In the genomic region with DNA sequence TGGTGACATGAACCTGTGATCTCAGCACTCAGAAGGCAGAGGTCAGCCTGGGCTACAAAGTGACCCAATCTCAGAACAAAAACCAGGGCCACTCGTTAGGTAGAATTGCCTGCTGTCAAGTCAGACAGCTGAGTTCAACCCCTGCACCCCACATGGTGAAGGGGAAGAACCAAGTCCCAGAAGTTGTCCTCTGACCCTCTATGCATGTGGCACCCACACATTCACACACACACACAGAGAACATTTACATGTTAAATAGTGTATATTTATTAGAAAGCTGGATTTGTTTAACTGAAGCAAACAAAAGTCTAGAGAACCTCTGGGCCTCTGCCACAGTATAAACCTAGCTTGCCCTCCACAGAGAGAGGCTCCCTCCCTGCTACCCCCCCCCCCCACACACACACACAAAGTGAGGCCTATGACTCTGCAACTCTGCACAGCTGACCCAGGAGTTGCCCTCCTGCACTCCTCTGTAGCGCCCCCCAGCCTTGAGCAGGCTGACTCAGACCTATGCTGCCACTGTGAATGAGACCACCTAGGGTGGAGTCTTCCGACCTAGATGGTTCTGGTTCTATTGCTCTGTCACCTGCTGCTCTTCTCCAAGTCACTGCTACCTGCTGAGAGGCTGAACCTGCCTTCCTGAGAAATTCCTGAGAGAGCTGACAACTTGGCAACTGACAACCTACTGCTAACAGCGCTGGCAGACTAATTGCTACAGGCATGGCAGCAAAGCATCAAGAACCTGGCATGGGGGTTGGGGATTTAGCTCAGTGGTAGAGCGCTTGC, we compare ENCODE assay signal across 18 mouse cellular contexts. TPM values are rescaled to one million over a fixed set of nuclear protein-coding genes. Genes with fewer than 3 reads are reported as not detected.
DNase-seq lines count a peak whose midpoint lies in the region; ATAC-seq and TF ChIP-seq lines count a peak whose summit lies in the region.
"Had no signal": no experiment of that assay in that cellular context is flagged by ENCODE, and none has a peak within 500 bp of the region (broad histone marks: within the 10 kb centered on the region; RNA-seq: fewer than 3 reads in every experiment).

No protein-coding gene starts in this region.

- no peak overlapping the region for H3K4me3 ChIP-seq in heart, embryonic 12.5 days
- no peak overlapping the region for H3K4me3 ChIP-seq in heart, embryonic 10.5 days
- H3K4me3 ChIP-seq in intestine, embryonic 16.5 days (ENCODE audit: low read length) = no peak overlapping the region
- H3K4me3 ChIP-seq in stomach, postnatal 0 days (ENCODE audit: low read depth, low read length) = no peak overlapping the region
- H3K4me3 ChIP-seq: embryonic facial prominence, embryonic 10.5 days; gastrocnemius, adult 2 months; heart, embryonic 15.5 days; hindbrain, embryonic 12.5 days; limb, embryonic 12.5 days; lung, embryonic 15.5 days had no signal

- TF ChIP-seq CTCF in stomach, postnatal 0 days (IDR thresholded peaks at IDR 0.05; ENCODE audit: low read depth) = no peak; the same call in 1 of the 2 replicates

- no peak for DNase-seq in heart, embryonic 10.5 days (ENCODE audit: low spot score)
- DNase-seq in right cerebral cortex, postnatal 10 days (ENCODE audit: low spot score in 2 of 2) = peak; percentile 26 to 28
- no peak for DNase-seq in right cerebral cortex, postnatal 4 days
- DNase-seq in stomach, postnatal 0 days (ENCODE audit: low spot score) = peak; percentile 62
- DNase-seq in Muller cell, postnatal 12 days (ENCODE audit: inconsistent ontology term) = no peak
- DNase-seq: gastrocnemius, adult 2 months; kidney, postnatal 25 days; layer of hippocampus, adult 9-11 months; midbrain, embryonic 14.5 days; thymus, postnatal 14 days had no signal

- no peaks in the 10 kb centered on the region; the same call in 1 of the 2 replicates for H3K27me3 ChIP-seq in heart, embryonic 12.5 days (replicated peaks)
- H3K27me3 ChIP-seq in heart, embryonic 10.5 days (ENCODE audit: insufficient read depth, poor library complexity, severe bottlenecking) = no peaks in the 10 kb centered on the region
- no peaks in the 10 kb centered on the region for H3K27me3 ChIP-seq in intestine, embryonic 16.5 days (replicated peaks; ENCODE audit: control insufficient read depth, insufficient read depth, low read length)
- no peaks in the 10 kb centered on the region for H3K27me3 ChIP-seq in stomach, postnatal 0 days (ENCODE audit: control insufficient read depth, insufficient read depth, low read length)
- H3K27me3 ChIP-seq: heart, embryonic 15.5 days; hindbrain, embryonic 12.5 days; limb, embryonic 12.5 days; lung, embryonic 15.5 days had no signal

- 66% methylated on average over 5 of the region's 5 CpGs for WGBS in heart, embryonic 12.5 days
- WGBS in heart, embryonic 10.5 days = 64% methylated on average over 5 of the region's 5 CpGs
- 60% methylated on average over 5 of the region's 5 CpGs for WGBS in intestine, embryonic 16.5 days
- WGBS in stomach, postnatal 0 days = 69% methylated on average over 5 of the region's 5 CpGs

- TF ChIP-seq EP300 in stomach, postnatal 0 days (optimal IDR thresholded peaks at IDR 0.05) = no peak

- no peaks in the 10 kb centered on the region for H3K36me3 ChIP-seq in heart, embryonic 12.5 days
- H3K36me3 ChIP-seq in heart, embryonic 10.5 days = no peaks in the 10 kb centered on the region
- H3K36me3 ChIP-seq in intestine, embryonic 16.5 days (ENCODE audit: control insufficient read depth, insufficient read depth, low read length) = no peaks in the 10 kb centered on the region
- H3K36me3 ChIP-seq in stomach, postnatal 0 days (ENCODE audit: control insufficient read depth, insufficient read depth, low read length) = no peaks in the 10 kb centered on the region
- H3K36me3 ChIP-seq: embryonic facial prominence, embryonic 10.5 days; G1E; heart, embryonic 15.5 days; hindbrain, embryonic 12.5 days; limb, embryonic 12.5 days; lung, embryonic 15.5 days had no signal

- 0 out of 2 replicates have a peak, but pooled peaks have one; percentile 39 for ATAC-seq in heart, embryonic 12.5 days (ENCODE audit: insufficient number of reproducible peaks, low FRiP score)
- ATAC-seq in intestine, embryonic 16.5 days = 0 out of 2 replicates have a peak, but pooled peaks have one; percentile 45
- peak; percentile 69 for ATAC-seq in stomach, postnatal 0 days (ENCODE audit: low FRiP score, low TSS enrichment)

- H3K4me2 ChIP-seq in heart, embryonic 12.5 days = no peak overlapping the region
- H3K4me2 ChIP-seq in intestine, embryonic 16.5 days (ENCODE audit: low read depth, low read length) = no peak overlapping the region
- no peak overlapping the region for H3K4me2 ChIP-seq in stomach, postnatal 0 days (replicated peaks; ENCODE audit: low read depth)
- H3K4me2 ChIP-seq: heart, embryonic 15.5 days; hindbrain, embryonic 12.5 days; limb, embryonic 12.5 days; lung, embryonic 15.5 days had no signal

- H3K9me3 ChIP-seq in heart, embryonic 12.5 days (replicated peaks) = no peaks in the 10 kb centered on the region
- no peaks in the 10 kb centered on the region for H3K9me3 ChIP-seq in heart, embryonic 10.5 days
- H3K9me3 ChIP-seq in intestine, embryonic 16.5 days (ENCODE audit: control insufficient read depth, low read length) = no peaks in the 10 kb centered on the region
- no peaks in the 10 kb centered on the region for H3K9me3 ChIP-seq in stomach, postnatal 0 days (ENCODE audit: control insufficient read depth, low read length)
- H3K9me3 ChIP-seq: embryonic facial prominence, embryonic 10.5 days; heart, embryonic 15.5 days; hindbrain, embryonic 12.5 days; limb, embryonic 12.5 days; lung, embryonic 15.5 days had no signal

- H3K27ac ChIP-seq in heart, embryonic 12.5 days (ENCODE audit: poor library complexity, severe bottlenecking) = no peak overlapping the region
- no peak overlapping the region for H3K27ac ChIP-seq in heart, embryonic 10.5 days
- H3K27ac ChIP-seq in intestine, embryonic 16.5 days (ENCODE audit: low read length) = no peak overlapping the region
- peak overlapping the region; percentile 24; the same call in 1 of the 2 replicates for H3K27ac ChIP-seq in stomach, postnatal 0 days (replicated peaks)
- H3K27ac ChIP-seq: embryonic facial prominence, embryonic 10.5 days; gastrocnemius, adult 2 months; heart, embryonic 15.5 days; hindbrain, embryonic 12.5 days; limb, embryonic 12.5 days; lung, embryonic 15.5 days had no signal

- H3K9ac ChIP-seq in heart, embryonic 12.5 days = no peak overlapping the region
- H3K9ac ChIP-seq in intestine, embryonic 16.5 days (ENCODE audit: low read depth, low read length) = no peak overlapping the region
- H3K9ac ChIP-seq in stomach, postnatal 0 days (ENCODE audit: low read length) = no peak overlapping the region
- H3K9ac ChIP-seq: heart, embryonic 15.5 days; hindbrain, embryonic 12.5 days; limb, embryonic 12.5 days; lung, embryonic 15.5 days had no signal

- peaks cover 5% of the 10 kb centered on the region; the same call in 1 of the 2 replicates for H3K4me1 ChIP-seq in heart, embryonic 12.5 days (replicated peaks)
- H3K4me1 ChIP-seq in heart, embryonic 10.5 days = 0 out of 2 replicates have a peak, but pooled peaks cover 5% of the 10 kb centered on the region
- H3K4me1 ChIP-seq in intestine, embryonic 16.5 days (ENCODE audit: control insufficient read depth, insufficient read depth, low read length) = 0 out of 2 replicates have a peak, but pooled peaks cover 3% of the 10 kb centered on the region
- H3K4me1 ChIP-seq in stomach, postnatal 0 days (replicated peaks; ENCODE audit: control insufficient read depth, insufficient read depth) = 0 out of 2 replicates have a peak, but pooled peaks cover 2% of the 10 kb centered on the region
- H3K4me1 ChIP-seq: embryonic facial prominence, embryonic 10.5 days; hindbrain, embryonic 12.5 days had no signal

RNA-seq across cellular contexts. Expression of gene Ier3, which starts 52.1 kb away (rescaled TPM):
- polyA plus RNA-seq in heart, embryonic 12.5 days (2016; fragmentation: Nextera tagmentation; extraction: Ambion mirVana) = 37.6 and 38.6 TPM in 2 replicates
- polyA plus RNA-seq in heart, embryonic 10.5 days (2016; fragmentation: Nextera tagmentation; extraction: Ambion mirVana) = 13.2 and 16.8 TPM in 2 replicates
- polyA plus RNA-seq in intestine, embryonic 16.5 days (2015; fragmentation: Nextera tagmentation; extraction: Ambion mirVana) = 16.0 and 16.2 TPM in 2 replicates
- 74.8 and 79.5 TPM in 2 replicates for polyA plus RNA-seq in stomach, postnatal 0 days (2015; fragmentation: Nextera tagmentation; extraction: Ambion mirVana)

RNA-seq across cellular contexts. Expression of gene Flot1, which starts 53.7 kb away (rescaled TPM):
- polyA plus RNA-seq in heart, embryonic 12.5 days (2016; fragmentation: Nextera tagmentation; extraction: Ambion mirVana) = 78.2 and 80.2 TPM in 2 replicates
- 66.2 and 71.7 TPM in 2 replicates for polyA plus RNA-seq in heart, embryonic 10.5 days (2016; fragmentation: Nextera tagmentation; extraction: Ambion mirVana)
- polyA plus RNA-seq in intestine, embryonic 16.5 days (2015; fragmentation: Nextera tagmentation; extraction: Ambion mirVana) = 56.9 and 58.5 TPM in 2 replicates
- 41.0 and 43.5 TPM in 2 replicates for polyA plus RNA-seq in stomach, postnatal 0 days (2015; fragmentation: Nextera tagmentation; extraction: Ambion mirVana)

Comparison
In these comparisons a context has a peak if more than half of its experiments do, and no peak if none do; other contexts are left out.
1. DNase-seq: peak in right cerebral cortex, postnatal 10 days (2 of 2) and stomach, postnatal 0 days (single experiment); none in heart, embryonic 10.5 days (single experiment), right cerebral cortex, postnatal 4 days (single experiment) and Muller cell, postnatal 12 days (single experiment).
2. Peak in every context shown above with its lines, with median percentiles within 50 percentile points of each other: ATAC-seq.